Mouse (Mus musculus) yolk sac, embryonic 10.5 days (tissue): ENCODE data around the gene Sec1.
"Not testable (repeated sequence)": the region's sequence is repeated elsewhere in the genome, so short reads cannot be mapped to it uniquely, and the experiment has no call there.

Experiments used
- DNase-seq: peaks from one replicate; pipeline ENCODE4 v3.0.0-alpha.2; 2017; ENCODE audit warnings: low spot score

Gene Sec1

DNA sequence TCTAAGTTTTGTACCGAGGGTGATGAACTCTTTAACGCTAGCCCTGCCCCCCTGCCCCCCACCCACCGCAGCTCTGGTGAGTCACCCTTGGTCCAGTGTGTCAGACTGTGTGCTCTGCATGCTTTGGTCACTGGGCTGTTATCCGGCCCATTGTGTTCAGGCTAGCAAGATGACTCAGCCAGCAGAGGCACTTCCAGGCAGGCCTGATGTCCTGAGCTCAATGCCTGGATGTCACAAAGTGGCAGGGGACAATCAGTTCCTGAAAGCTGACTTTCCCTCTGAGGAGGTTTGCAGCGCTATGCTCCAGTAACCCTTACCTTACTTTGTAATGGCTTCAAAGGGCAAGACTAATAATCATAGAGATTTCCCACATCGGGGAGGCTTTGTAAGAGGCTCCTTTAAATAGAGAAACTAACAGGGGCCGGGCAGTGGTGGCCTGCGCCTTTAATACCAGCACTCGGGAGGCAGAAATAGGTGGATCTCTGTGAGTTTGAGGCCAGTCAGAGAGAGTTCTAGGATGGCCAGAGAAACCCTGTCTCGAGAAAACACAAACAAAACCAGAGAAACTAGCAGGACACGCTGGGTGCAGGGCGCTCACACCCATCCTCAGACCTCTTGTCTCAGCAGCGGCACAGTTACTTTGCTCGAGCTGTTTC is 14.1 kb downstream of the Sec1 start:
- DNase-seq = no peak

DNA sequence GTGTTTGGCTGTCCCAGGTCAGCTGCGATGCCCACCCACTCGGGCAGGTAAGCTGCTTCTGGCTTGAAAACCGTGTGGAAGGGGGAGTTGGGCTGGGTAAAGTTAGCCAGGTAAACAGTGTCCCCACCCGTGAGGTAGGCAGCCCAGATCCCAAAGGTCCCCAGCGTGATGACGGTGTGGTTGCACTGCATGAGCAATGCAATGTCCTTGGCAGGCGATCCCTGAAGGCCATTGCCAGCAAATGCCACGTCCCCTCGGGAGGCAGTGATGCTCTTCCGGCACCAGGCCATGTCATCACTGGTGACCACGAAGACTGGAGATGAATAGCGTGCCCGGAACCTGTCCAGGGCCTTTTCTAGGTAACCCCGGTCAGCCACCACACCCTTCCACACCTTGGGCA is 15.7 kb downstream of the Sec1 start:
- DNase-seq = no peak

DNA sequence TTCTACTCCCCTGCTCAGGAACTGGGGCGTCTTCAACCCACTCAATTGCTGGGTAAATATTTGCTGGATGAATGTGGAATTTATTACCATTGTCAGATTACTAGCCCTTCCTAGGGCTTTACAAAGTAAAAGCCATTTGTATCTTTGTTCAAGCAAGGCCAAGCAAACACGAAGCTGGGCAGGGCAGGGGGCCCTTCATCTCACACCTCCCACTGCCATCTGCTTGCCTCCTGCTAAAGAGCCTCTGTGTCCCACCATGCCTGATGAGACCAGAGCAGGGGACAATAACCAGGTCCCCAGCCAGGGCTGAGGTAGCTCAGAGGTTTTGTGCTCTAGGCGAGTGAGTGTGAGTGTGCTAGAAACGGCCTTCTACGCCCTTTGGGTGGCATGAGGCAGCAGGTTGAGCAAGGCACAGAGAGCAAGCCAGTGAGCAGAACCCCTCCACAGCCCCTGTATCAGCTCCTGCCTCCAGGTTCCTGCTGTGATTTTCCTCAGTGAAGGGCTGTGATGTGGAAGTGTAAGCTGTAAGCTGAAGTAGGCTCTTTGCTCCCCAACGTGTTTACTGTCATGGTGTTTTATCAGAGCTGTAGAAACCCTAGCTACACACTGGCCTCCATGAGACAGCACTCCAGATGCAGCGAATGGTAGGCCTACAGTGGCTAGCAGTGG is 16.4 kb downstream of the Sec1 start:
- no peak for DNase-seq

DNA sequence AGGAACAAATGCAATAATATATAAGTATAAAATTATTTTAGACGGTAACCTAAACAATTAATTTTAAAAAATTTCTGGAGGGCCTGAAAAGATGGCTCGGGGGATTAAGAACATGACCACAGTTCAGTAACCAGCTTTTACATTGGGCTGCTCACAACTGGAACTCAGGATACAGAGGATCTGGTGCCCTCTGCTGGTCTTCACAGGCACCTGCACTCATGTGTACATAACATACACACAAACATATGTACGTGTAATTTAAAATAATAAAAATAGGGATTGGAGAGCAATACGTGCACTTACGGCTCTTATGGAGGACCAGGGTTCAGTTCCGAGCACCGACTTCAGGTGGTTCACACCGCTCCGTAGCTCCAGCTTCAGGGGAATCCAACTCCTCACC is 25.3 kb downstream of the Sec1 start:
- DNase-seq = no peak

GRCm38 (mm10) chr7:45667761-45668160 is 26.4 kb downstream of the Sec1 start:
- no peak for DNase-seq

DNA sequence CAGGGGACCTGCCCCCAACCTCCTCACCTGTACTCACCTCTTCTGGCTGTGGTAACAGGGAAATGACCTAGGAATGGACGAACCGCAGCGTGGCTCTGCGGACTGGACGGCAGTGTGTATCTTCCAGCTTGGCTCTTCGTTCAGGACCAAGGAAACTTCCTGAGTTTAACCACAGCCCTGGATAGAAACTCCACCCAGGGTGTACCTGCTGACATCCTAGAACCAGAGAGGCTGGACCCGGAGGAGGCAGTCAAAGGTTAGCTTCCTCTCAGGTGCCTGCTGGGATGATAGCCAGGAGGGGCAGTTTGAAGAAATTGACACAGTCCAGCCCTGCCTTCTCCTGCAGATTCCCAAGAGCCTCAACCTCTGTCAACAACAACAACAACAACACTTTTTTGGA is 28.0 kb downstream of the Sec1 start, which contains the start of gene Fut2:
Gene Fut2, minus strand, starts transcription at position 234 of the 400 bp plus-strand sequence.
- DNase-seq = no peak

GRCm38 (mm10) chr7:45665303-45666138 is 28.7 kb downstream of the Sec1 start:
- DNase-seq = no peak

- not testable (repeated sequence) for DNase-seq
These were observed 32.5 kb downstream of the Sec1 start for GRCm38 (mm10) chr7:45661702-45662101.

GRCm38 (mm10) chr7:45660746-45661478 is 33.3 kb downstream of the Sec1 start:
- no peak for DNase-seq

- peak; percentile 40 for DNase-seq
These were observed 39.7 kb downstream of the Sec1 start for GRCm38 (mm10) chr7:45654424-45655047.

GRCm38 (mm10) chr7:45650484-45650883 is 43.7 kb downstream of the Sec1 start:
- DNase-seq = not testable (repeated sequence)

DNA sequence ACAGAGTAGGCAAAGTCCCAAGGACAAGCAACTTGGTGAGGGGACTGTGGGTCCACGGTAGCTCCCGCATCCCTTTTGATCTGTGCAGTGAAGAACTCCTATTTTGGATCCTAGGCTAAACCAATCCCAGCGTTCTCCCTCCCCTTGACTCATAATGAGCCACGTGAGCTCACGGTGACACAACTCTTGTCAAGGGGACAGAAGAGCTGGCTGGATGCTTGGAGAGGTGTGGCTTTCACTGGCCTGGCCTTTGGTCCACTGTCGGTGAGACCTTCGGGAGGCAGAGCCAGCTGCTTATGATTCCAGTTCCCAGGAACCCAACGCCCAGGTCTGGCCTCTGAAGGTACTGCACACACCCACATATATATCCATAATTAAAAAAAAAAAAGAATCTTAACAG is 44.9 kb downstream of the Sec1 start:
- DNase-seq = no peak

- no peak for DNase-seq
These were observed 47.5 kb downstream of the Sec1 start for GRCm38 (mm10) chr7:45646671-45647070.

GRCm38 (mm10) chr7:45645591-45645971 is 48.6 kb downstream of the Sec1 start:
- DNase-seq = no peak

- no peak for DNase-seq
These were observed 49.2 kb downstream of the Sec1 start for GRCm38 (mm10) chr7:45644872-45645590.

- peak; percentile 48 for DNase-seq
These were observed 50.0 kb downstream of the Sec1 start for GRCm38 (mm10) chr7:45644183-45644582.

DNA sequence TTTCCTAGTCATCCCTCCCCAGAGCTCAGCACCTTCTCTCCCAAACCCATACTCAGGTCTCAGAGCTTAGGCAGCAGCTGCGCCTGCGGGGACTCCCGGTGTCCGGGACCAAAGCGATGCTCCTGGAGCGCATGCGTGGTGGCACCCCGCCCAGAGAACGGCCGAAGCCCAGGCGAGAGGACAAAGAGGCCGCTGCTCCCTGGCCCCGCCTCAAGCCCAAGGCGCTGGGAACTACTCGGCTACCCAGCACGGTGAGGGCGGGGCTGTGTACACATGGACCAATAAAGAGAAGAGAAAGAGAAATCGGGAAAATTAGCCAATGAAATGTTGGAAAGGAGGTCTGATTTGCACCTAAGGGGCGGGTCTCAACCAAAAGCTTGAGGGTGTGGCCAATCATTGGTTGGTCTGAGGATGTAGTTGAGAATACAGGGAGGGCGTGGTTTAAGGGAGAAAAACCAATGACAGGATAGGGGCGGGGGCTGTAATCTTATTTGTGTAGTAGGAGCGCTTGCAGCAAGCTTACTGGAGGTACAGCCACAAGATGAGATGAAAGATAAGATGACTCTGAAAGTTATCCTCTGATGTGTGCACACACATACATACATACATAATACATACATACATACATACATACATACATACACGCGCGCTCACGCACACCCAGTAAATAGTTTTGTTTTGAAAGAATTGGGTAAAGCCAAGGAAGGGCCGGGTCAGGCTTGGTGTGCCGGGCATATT is 50.6 kb downstream of the Sec1 start:
- peak; percentile 96 for DNase-seq

- DNase-seq = no peak
These were observed 51.5 kb downstream of the Sec1 start for GRCm38 (mm10) chr7:45642503-45643255.

GRCm38 (mm10) chr7:45642083-45642482 is 52.1 kb downstream of the Sec1 start:
- DNase-seq = no peak
